Mouse (Mus musculus): ENCODE results near the gene Rnf43. TPM values are rescaled to one million over a fixed set of nuclear protein-coding genes. Genes with fewer than 3 reads are reported as not detected.

Gene Rnf43
- total RNA-seq, 2 experiments from 2014 or later = 0.40 TPM; not detected in 1

- DNase-seq = no peak
These were observed 49.7 kb downstream of the Rnf43 start for GRCm38 (mm10) chr11:87712188-87712587.

DNA sequence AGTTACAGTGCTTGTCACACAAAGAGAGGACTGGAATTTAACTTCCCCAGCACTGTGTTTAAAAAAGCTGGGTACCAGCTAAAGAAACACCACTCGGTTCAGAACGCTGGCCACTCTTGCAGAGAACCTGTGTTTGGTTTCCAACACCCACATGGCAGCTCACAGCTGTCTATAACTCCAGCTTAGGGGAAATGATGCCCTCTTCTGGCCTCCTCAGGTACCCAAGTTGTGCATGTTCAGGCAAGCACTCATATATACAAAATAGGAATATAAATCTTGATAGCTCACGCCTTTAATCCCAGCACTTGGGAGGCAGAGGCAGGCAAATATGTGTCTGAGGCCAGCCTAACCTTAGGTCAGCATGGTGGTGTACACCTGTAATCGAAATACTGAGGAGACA, 53.5 kb downstream of the Rnf43 start:
- no peak for DNase-seq

GRCm38 (mm10) chr11:87719526-87719925, 57.0 kb downstream of the Rnf43 start:
- no peak for DNase-seq

DNA sequence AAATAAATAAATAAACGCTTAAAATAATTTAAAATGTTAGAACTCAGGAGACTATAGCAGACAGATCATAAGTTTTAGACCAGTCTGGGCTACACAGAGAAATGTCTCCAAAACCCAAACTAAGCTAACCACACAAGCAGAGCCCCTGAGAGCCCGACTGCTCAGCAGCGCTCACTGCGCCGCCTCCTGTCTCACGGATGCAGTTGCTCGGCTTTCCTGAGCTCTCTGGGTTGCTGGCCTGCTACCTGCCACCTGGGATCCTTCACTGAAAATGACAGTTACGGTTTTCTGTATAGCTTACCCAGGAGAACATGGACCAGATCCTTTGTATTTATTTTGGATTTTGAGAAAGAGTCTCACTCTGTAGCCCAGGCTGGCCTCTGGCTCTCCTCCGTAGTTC, 57.8 kb downstream of the Rnf43 start:
- no peak for DNase-seq

- DNase-seq = no peak
These were observed 58.3 kb downstream of the Rnf43 start for GRCm38 (mm10) chr11:87720839-87721238.

DNA sequence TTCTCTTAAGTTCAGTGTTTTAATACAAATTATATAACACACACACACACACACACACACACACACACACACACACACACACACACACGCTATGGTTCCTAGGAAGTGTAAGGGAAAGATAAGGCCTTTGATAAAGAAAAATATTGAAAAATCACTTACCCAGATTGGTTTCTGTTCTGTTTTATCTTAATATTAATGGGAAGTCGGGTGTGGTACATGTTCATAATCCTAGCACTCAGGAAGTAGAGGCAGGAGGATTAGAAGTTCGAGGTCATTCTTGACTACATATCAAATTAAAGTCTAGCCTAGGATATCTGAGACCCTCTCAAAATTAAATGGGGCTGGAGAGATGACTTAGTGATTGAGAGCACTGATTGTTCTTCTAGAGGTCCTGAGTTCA, 59.6 kb downstream of the Rnf43 start:
- no peak for DNase-seq

DNA sequence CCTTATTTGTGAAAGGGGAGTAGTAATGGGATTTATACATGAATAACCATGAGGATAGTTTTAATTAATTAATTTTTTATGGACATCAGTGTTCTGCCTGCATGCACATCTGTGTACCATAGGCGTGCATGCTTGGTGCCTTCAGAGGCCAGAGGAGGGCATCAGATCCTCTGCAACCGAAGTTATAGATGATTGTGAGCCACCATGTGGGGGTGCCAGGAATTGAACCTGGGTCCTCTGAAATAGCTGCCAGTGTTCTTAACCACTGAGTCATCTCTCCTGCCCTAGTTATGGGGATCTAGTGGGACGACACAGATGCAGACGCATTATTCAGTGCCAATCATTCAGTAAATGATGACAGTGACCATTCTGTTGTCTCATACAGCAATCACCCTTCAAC, 60.4 kb downstream of the Rnf43 start:
- no peak for DNase-seq

- no peak for DNase-seq
These were observed 63.0 kb downstream of the Rnf43 start for GRCm38 (mm10) chr11:87725515-87725914.

GRCm38 (mm10) chr11:87725964-87726562, 63.5 kb downstream of the Rnf43 start:
- no peak for DNase-seq

DNA sequence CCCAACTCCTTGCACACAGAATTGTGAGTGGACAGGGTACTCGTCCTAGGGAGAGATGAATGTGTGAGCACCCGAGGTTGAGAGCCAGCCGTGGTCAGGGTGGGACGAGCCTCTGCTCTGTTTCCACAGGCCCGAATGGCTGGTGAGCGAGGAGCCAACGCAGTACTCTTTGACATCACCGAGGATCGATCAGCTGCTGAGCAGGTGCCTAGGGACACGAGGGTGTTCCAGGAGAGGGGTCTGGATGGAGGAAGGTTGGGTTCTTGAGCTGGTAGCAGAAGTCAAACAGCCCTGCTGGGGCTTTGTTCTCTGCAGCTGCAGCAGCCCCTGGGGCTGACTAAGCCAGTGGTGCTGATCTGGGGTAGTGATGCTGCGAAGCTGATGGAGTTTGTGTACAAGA, 64.5 kb downstream of the Rnf43 start:
- no peak for DNase-seq

- no peak for DNase-seq
These were observed 64.9 kb downstream of the Rnf43 start for GRCm38 (mm10) chr11:87727471-87727870.

GRCm38 (mm10) chr11:87728850-87729592, 66.5 kb downstream of the Rnf43 start:
- no peak for DNase-seq

- no peak for DNase-seq
These were observed 67.2 kb downstream of the Rnf43 start for GRCm38 (mm10) chr11:87729593-87730185.

DNA sequence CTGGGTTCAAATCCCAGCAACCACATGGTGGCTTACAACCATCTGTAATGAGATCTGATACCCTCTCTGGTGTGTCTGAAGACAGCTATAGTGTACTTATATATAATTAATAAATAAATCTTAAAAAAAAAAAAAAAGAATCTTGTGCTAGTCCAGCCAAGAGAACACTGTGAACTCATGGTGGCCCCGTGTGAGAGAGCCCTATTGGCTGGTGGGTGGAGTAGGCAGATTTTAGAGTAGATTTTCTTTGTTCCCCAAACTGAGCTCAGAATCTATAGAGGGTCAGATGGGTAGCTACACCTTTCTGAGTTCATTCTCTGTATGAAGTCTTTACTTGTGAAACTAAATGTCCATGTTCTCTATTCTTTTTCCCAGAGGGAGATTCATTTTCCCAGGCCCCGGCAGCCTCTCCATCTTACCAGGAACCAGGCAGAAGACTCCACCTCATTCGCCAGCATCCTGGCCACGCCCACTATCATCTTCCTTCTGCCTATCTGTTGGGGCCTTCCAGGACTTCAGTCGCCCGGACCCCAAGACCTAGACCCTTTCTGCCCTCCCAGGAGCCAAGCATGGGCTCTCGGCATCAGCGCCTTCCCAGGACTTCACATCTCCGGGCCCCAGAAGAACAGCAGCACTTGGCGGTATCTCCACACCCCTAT, 68.3 kb downstream of the Rnf43 start:
- no peak for DNase-seq

DNA sequence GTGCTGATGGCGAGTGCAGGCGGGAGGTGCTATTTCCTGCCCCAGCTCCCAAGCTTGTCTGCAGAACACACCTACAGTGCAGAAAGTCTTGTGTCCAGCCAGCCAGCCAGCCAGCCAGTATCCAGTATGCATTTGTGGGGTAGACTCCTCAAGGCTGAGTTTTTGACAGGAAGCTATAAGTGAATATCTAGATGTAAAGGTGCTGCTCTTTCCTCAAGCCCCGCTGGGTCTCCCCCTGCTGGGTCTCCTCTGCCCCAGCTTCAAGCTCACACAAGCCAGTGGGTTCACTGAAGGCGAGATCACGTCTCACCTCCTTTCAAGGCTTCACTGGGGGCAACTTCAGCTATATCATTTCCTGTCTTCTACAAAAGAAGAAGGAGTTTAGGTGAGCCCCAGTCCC, 71.8 kb downstream of the Rnf43 start:
- no peak for DNase-seq

DNA sequence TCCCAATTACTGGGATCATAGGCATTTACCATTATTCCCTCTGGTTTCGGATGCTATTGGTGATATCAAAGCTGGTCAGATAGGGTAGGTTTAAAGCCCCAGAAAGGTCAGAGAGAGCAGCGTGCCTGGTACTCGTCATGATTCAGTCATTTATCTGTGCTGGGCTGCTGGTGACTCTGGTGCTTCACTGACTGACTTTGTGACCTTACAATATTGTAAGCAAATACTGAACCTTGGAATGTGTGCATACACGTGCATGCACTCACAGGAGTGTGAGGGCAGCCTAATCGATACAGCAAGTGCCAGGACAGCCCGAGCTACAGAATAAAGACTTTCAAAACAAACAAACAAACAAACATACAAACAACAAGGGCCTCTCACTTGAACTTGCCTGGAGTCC, 73.2 kb downstream of the Rnf43 start:
- no peak for DNase-seq

DNA sequence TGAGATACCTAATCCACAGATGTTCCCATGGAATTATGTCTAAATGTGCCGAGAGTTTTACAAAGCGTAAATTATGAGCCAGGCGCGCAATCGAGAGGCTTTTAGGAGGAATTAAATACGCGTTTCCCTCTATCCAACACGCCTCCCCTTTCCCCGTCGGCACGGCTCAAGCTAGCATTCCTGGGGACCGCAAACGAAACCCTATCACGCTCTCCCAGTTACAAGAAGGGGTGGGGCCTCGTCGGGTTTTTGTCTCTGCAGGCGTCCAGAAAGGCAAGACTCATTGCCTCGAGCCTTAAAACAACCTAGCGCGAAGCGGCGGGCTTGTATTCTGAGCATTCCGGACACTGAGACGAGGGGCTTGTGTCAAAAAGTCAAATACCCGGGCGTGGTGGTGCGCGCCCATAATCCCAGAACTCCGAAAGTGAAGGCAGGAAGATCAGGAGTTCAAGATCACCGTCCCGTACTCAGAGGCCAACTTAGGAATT, 74.2 kb downstream of the Rnf43 start:
- DNase-seq = peak; percentile 49

DNA sequence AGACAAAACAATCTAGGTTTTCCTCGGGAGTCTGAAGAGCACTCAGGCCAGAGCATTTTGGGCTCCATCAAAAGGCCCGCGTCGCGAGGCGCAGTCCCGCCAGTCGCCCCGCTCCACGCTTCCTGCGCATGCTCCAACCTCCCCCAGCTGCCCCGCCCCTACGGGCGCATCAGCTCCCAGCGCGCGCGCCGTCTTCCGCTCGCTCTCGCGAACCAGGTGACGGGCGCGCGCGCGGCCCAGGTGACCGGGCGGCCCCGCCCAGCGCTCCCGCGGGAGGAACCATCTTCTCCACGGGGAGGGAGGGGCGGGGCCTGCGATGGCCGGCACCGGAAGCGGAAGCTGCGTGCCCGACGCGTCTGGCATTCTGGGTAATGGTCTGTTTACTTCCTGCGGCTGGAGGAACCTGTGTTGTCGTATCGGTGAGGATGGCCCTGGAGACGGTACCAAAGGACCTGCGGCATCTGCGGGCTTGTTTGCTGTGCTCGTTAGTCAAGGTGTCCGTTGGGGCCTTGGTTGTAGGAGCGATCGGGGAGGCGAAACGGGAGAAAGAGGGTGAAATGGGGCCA, 74.7 kb downstream of the Rnf43 start, which contains the start of gene Supt4a:
Gene Supt4a (plus strand): TSS at position 378 of the 566 bp plus-strand sequence.
- peak; percentile 95 for DNase-seq

DNA sequence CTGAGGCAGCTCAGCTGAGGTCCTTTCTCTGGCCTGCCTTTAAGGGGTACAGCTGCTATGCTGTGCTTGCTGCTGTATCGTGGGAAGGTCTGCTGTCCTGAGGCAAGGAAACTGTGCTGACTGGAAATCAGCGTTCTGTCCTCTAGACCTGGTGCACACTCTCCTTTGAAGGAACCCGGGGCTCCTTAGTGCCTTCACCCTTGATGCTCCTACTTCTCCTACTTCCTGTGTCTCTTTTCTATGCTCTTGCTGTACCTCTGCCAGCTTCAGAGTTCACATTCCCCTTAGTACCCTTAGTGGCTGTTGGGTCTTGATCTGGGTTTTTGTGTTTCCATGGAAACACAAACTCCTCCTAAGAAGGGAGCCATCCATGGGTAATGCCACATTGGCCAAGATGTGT, 81.2 kb downstream of the Rnf43 start:
- DNase-seq = no peak

GRCm38 (mm10) chr11:87744964-87745363, 82.4 kb downstream of the Rnf43 start:
- DNase-seq = no peak

- DNase-seq = no peak
These were observed 83.4 kb downstream of the Rnf43 start for GRCm38 (mm10) chr11:87745632-87746555.
